Mouse (Mus musculus) retina, adult 2 months (tissue): Measurements from ENCODE around the gene Tex19.1.
A peak's percentile ranks its signal among the peaks of the same experiment; 100 is the strongest.

Experiments
- DNase-seq: peaks from one replicate; pipeline ENCODE4 v3.0.0-alpha.2; 2012; ENCODE audit warnings: low read depth, low spot score

Gene Tex19.1

GRCm38 (mm10) chr11:121143325-121144015, 2.5 kb upstream of the Tex19.1 start:
- no peak for DNase-seq

GRCm38 (mm10) chr11:121148193-121148592, 2.2 kb downstream of the Tex19.1 start:
- DNase-seq = no peak

GRCm38 (mm10) chr11:121154203-121154602, 8.3 kb downstream of the Tex19.1 start:
- no peak for DNase-seq

GRCm38 (mm10) chr11:121156411-121156891, 10.5 kb downstream of the Tex19.1 start:
- no peak for DNase-seq

- no peak for DNase-seq
Observed at GRCm38 (mm10) chr11:121159971-121160370, 14.0 kb downstream of the Tex19.1 start, which contains the start of gene Uts2r. Gene Uts2r, plus strand, starts transcription at chr11:121160271.

- no peak for DNase-seq
Observed at GRCm38 (mm10) chr11:121160636-121161346, 14.8 kb downstream of the Tex19.1 start.

- no peak for DNase-seq
Observed at GRCm38 (mm10) chr11:121163751-121164150, 17.8 kb downstream of the Tex19.1 start.

GRCm38 (mm10) chr11:121173203-121173602, 27.3 kb downstream of the Tex19.1 start:
- no peak for DNase-seq

- DNase-seq = no peak
Observed at GRCm38 (mm10) chr11:121174234-121174633, 28.3 kb downstream of the Tex19.1 start.

GRCm38 (mm10) chr11:121176285-121177270, 30.6 kb downstream of the Tex19.1 start:
- peak; percentile 47 for DNase-seq

- DNase-seq = no peak
Observed at GRCm38 (mm10) chr11:121189681-121190080, 43.7 kb downstream of the Tex19.1 start.

GRCm38 (mm10) chr11:121192742-121193141, 46.8 kb downstream of the Tex19.1 start:
- DNase-seq = no peak

GRCm38 (mm10) chr11:121193415-121193814, 47.5 kb downstream of the Tex19.1 start:
- no peak for DNase-seq
